Mouse (Mus musculus) liver, adult 2 months (tissue): ENCODE measurements around the gene Nipal4. TPM values are rescaled to one million over a fixed set of nuclear protein-coding genes. Genes with fewer than 3 reads are reported as not detected.
"Not testable (repeated sequence)": the region's sequence is repeated elsewhere in the genome, so short reads cannot be mapped to it uniquely, and the experiment has no call there.

Experiments used
- DNase-seq: peaks from one replicate; pipeline ENCODE4 v3.0.0-alpha.2; 2011; ENCODE audit warnings: low read depth, low spot score; ENCODE audit errors: extremely low read depth
- H3K27ac ChIP-seq: fragments of 200-500 bp; replicated peaks from 2 replicates; pipeline ENCODE4 v1.5.1; 2012; ENCODE audit warnings: low read depth, mild to moderate bottlenecking, control low read depth, inconsistent platforms, low read length; ENCODE audit not compliant: insufficient read depth
- H3K27me3 ChIP-seq: fragments of 200-500 bp; 2 replicates; pipeline ENCODE4 v1.6.1; 2012; ENCODE audit warnings: mild to moderate bottlenecking, moderate library complexity, low read length, inconsistent platforms; ENCODE audit not compliant: control insufficient read depth, insufficient read depth
- H3K36me3 ChIP-seq: fragments of 200-500 bp; 2 replicates; pipeline ENCODE4 v1.6.1; 2012; ENCODE audit warnings: low read length, inconsistent platforms; ENCODE audit not compliant: control insufficient read depth, insufficient read depth
- H3K4me1 ChIP-seq: fragments of 200-500 bp; 2 replicates; pipeline ENCODE4 v1.6.1; 2011; ENCODE audit warnings: low read length; ENCODE audit not compliant: control insufficient read depth, insufficient read depth
- H3K4me3 ChIP-seq: fragments of 200-500 bp; 2 replicates; pipeline ENCODE4 v1.5.1; 2011; ENCODE audit warnings: low read depth, mild to moderate bottlenecking, control low read depth, low read length, moderate library complexity; ENCODE audit not compliant: insufficient read depth
- H3K79me2 ChIP-seq: fragments of 200-500 bp; 2 replicates; pipeline ENCODE4 v1.6.1; 2012; ENCODE audit warnings: inconsistent platforms, mild to moderate bottlenecking, low read length, moderate library complexity; ENCODE audit not compliant: control insufficient read depth, insufficient read depth
- H3K9ac ChIP-seq: fragments of 200-500 bp; 2 replicates; pipeline ENCODE4 v1.6.1; 2012; ENCODE audit warnings: low read depth, mild to moderate bottlenecking, control low read depth, inconsistent platforms, low read length
- CTCF ChIP-seq: fragments of 200-500 bp; IDR thresholded peaks from 2 replicates; pipeline ENCODE4 v1.5.1; 2011; ENCODE audit warnings: low read depth, low read length, control low read depth
- POLR2A ChIP-seq: fragments of 200-500 bp; IDR thresholded peaks from 2 replicates; pipeline ENCODE4 v1.6.1; 2011; ENCODE audit warnings: low read length, control low read depth; ENCODE audit not compliant: insufficient read depth; ENCODE audit errors: extremely low read depth
- WGBS: fragments of 180-500 bp; shearing (Covaris S2); methylation state at CpG from one replicate; pipeline ENCODE4 v1.1.7; 2018; 5-methylcytosine and 5-hydroxymethylcytosine counted together
- polyA plus RNA-seq: library from polyadenylated mRNA; depleted of rRNA; stranded (reverse); fragments of >200 nt; gene quantifications from 2 replicates; pipeline ENCODE4 v1.2.3, GENCODE M21; 2012
- total RNA-seq: library from RNA; depleted of rRNA; stranded (reverse); fragments of >200 nt; gene quantifications from 2 replicates; pipeline ENCODE4 v1.2.3, GENCODE M21; 2014

Gene Nipal4
- total and polyA plus RNA-seq, 2 experiments = not detected

- no peaks in the 10 kb centered on the region for H3K79me2 ChIP-seq
- DNase-seq = no peak
- H3K4me1 ChIP-seq = no peaks in the 10 kb centered on the region
- H3K27me3 ChIP-seq = no peaks in the 10 kb centered on the region
- 86% methylated on average over 11 of the region's 11 CpGs for WGBS
- H3K36me3 ChIP-seq = no peaks in the 10 kb centered on the region
- no peak for TF ChIP-seq POLR2A
- no peak for TF ChIP-seq CTCF
- no peak overlapping the region for H3K27ac ChIP-seq
- no peak overlapping the region for H3K9ac ChIP-seq
- no peak overlapping the region for H3K4me3 ChIP-seq
Observed at GRCm38 (mm10) chr11:46200664-46201063, 34.4 kb upstream of the Nipal4 start.

DNA sequence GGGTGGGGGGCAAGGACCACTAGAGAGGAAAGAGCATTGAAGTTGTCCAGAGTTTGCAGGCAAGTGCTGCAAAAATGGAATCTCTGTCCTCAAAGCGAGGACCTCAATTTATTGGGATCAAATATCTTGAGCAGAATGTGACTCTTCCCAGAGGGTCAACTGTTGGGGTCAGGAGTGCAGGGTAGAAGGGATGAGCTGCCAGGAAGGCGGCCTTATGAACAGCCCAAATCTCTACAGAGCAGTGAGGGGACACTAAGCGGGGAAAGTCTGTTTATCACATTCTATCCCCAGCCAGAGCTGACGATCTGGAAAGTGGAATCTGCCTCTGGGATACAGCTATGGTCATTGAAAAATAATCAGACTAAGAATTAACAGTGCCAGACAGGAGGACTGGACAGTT lies 27.9 kb upstream of the Nipal4 start:
- WGBS = 84% methylated on average over 4 of the region's 4 CpGs
- H3K4me1 ChIP-seq = no peaks in the 10 kb centered on the region
- peak; percentile 14 for DNase-seq
- no peak for TF ChIP-seq CTCF
- TF ChIP-seq POLR2A = no peak
- no peaks in the 10 kb centered on the region for H3K36me3 ChIP-seq
- no peaks in the 10 kb centered on the region for H3K27me3 ChIP-seq
- H3K79me2 ChIP-seq = no peaks in the 10 kb centered on the region
- H3K27ac ChIP-seq = no peak overlapping the region
- no peak overlapping the region for H3K4me3 ChIP-seq
- no peak overlapping the region for H3K9ac ChIP-seq

- Histone ChIP-seq H3K9ac (no peak overlapping the region), H3K27me3 (no peaks in the 10 kb centered on the region), H3K4me1 (no peaks in the 10 kb centered on the region), H3K27ac (no peak overlapping the region), H3K36me3 (no peaks in the 10 kb centered on the region), H3K79me2 (no peaks in the 10 kb centered on the region), H3K4me3 (no peak overlapping the region)
- TF ChIP-seq POLR2A (no peak), CTCF (no peak)
- 90% methylated on average over 2 of the region's 2 CpGs for WGBS
- no peak for DNase-seq
Observed at GRCm38 (mm10) chr11:46188283-46188682, 22.0 kb upstream of the Nipal4 start.

DNA sequence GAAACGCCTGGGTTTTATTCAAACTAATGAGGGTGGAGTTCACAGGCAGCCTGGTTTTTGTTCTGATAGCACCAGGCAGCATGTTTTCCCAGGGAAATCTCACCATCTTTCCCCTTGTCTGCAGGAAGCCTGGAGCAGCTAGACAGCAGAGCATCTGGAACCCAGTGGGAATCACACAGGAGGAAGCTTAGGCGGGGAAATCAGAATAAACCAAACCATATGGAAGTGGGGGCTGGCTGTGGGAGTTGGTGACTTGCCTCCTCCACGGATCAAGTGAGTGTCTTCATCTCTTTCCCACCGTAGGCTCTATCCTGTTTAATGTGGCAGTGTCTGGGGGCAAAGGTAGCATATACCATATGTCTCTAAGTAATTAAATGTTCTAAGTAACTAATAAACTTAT lies 19.2 kb upstream of the Nipal4 start:
- WGBS = 45% methylated on average over 4 of the region's 4 CpGs

GRCm38 (mm10) chr11:46184946-46185345 lies 18.6 kb upstream of the Nipal4 start:
- H3K9ac ChIP-seq = no peak overlapping the region
- WGBS = 89% methylated on average over 3 of the region's 3 CpGs
- H3K36me3 ChIP-seq = no peaks in the 10 kb centered on the region
- no peaks in the 10 kb centered on the region for H3K4me1 ChIP-seq
- H3K4me3 ChIP-seq = no peak overlapping the region
- TF ChIP-seq POLR2A (no peak), CTCF (no peak)
- no peak for DNase-seq
- no peaks in the 10 kb centered on the region for H3K27me3 ChIP-seq
- no peak overlapping the region for H3K27ac ChIP-seq
- no peaks in the 10 kb centered on the region for H3K79me2 ChIP-seq

More for the DNA sequence above, 19.2 kb upstream of the Nipal4 start:
- no peaks in the 10 kb centered on the region for H3K4me1 ChIP-seq
- H3K9ac ChIP-seq = no peak overlapping the region
- H3K79me2 ChIP-seq = no peaks in the 10 kb centered on the region
- no peak overlapping the region for H3K27ac ChIP-seq
- H3K36me3 ChIP-seq = no peaks in the 10 kb centered on the region
- no peak overlapping the region for H3K4me3 ChIP-seq
- TF ChIP-seq POLR2A (no peak), CTCF (no peak)
- no peaks in the 10 kb centered on the region for H3K27me3 ChIP-seq
- DNase-seq = no peak

- not testable (repeated sequence) for H3K27ac ChIP-seq, H3K4me1 ChIP-seq, H3K79me2 ChIP-seq, H3K4me3 ChIP-seq, H3K36me3 ChIP-seq, H3K27me3 ChIP-seq, DNase-seq, H3K9ac ChIP-seq
- WGBS = 79% methylated on average over 1 of the region's 1 CpGs
Observed at GRCm38 (mm10) chr11:46182031-46182430, 15.7 kb upstream of the Nipal4 start.
